Comparison of ENCODE assay signal across 8 mouse cellular contexts in genomic region chr11:71749671-71750070, GRCm38 (mm10). TPM values are rescaled to one million over a fixed set of nuclear protein-coding genes. Genes with fewer than 3 reads are reported as not detected.
A peak's percentile ranks its signal among the peaks of the same experiment; 100 is the strongest.
DNase-seq lines count a peak whose midpoint lies in the region; ATAC-seq and TF ChIP-seq lines count a peak whose summit lies in the region.

Gene Wscd1 (plus strand): TSS chr11:71749920.

- peaks cover 1% of the 10 kb centered on the region; the same call in 1 of the 2 replicates for H3K4me1 ChIP-seq in erythroblast, embryonic 14.5 days (ENCODE audit: control insufficient read depth)
- peaks cover 15% of the 10 kb centered on the region for H3K4me1 ChIP-seq in E14TG2a.4 (replicated peaks; ENCODE audit: low read depth, low read length)
- H3K4me1 ChIP-seq in embryonic facial prominence, embryonic 12.5 days, result peaks cover 6% of the 10 kb centered on the region; the same call in 1 of the 2 replicates
- no peaks in the 10 kb centered on the region for H3K4me1 ChIP-seq in intestine, embryonic 14.5 days (replicated peaks; ENCODE audit: control insufficient read depth, insufficient read depth, low read length)
- 0 out of 2 replicates have a peak, but pooled peaks cover 4% of the 10 kb centered on the region for H3K4me1 ChIP-seq in liver, embryonic 15.5 days (replicated peaks)

- no peak for TF ChIP-seq CTCF in E14TG2a.4 (conservative IDR thresholded peaks at IDR 0.05; ENCODE audit: low read length)

- no peaks in the 10 kb centered on the region for H3K36me3 ChIP-seq in erythroblast, embryonic 14.5 days (ENCODE audit: control insufficient read depth)
- H3K36me3 ChIP-seq in E14TG2a.4 (ENCODE audit: insufficient read depth, low read length), result no peaks in the 10 kb centered on the region
- no peaks in the 10 kb centered on the region for H3K36me3 ChIP-seq in embryonic facial prominence, embryonic 12.5 days
- H3K36me3 ChIP-seq in intestine, embryonic 14.5 days (ENCODE audit: control insufficient read depth, insufficient read depth, low read length), result no peaks in the 10 kb centered on the region
- no peaks in the 10 kb centered on the region for H3K36me3 ChIP-seq in liver, embryonic 15.5 days (replicated peaks)

- H3K4me3 ChIP-seq in erythroblast, embryonic 14.5 days (replicated peaks), result peak within 1 kb of the TSS; percentile 21
- peak within 1 kb of the TSS; percentile 87 for H3K4me3 ChIP-seq in E14TG2a.4 (replicated peaks; ENCODE audit: low read length)
- H3K4me3 ChIP-seq in embryonic facial prominence, embryonic 12.5 days, result peak within 1 kb of the TSS; percentile 59
- H3K4me3 ChIP-seq in intestine, embryonic 14.5 days (ENCODE audit: low read depth, low read length), result peak within 1 kb of the TSS; percentile 51
- peak within 1 kb of the TSS; percentile 31 for H3K4me3 ChIP-seq in liver, embryonic 15.5 days (replicated peaks)

- no peaks in the 10 kb centered on the region for H3K9me3 ChIP-seq in erythroblast, embryonic 14.5 days (ENCODE audit: control insufficient read depth, low read length)
- peaks cover 8% of the 10 kb centered on the region for H3K9me3 ChIP-seq in E14TG2a.4 (ENCODE audit: low read length)
- no peaks in the 10 kb centered on the region for H3K9me3 ChIP-seq in embryonic facial prominence, embryonic 12.5 days
- no peaks in the 10 kb centered on the region for H3K9me3 ChIP-seq in intestine, embryonic 14.5 days (ENCODE audit: control insufficient read depth, low read length)
- no peaks in the 10 kb centered on the region for H3K9me3 ChIP-seq in liver, embryonic 15.5 days (replicated peaks)

- WGBS in embryonic facial prominence, embryonic 12.5 days, result 11% methylated on average over 5 of the region's 5 CpGs
- WGBS in intestine, embryonic 14.5 days, result 13% methylated on average over 5 of the region's 5 CpGs
- WGBS in liver, embryonic 15.5 days (ENCODE audit: insufficient replicate concordance), result 27% methylated on average over 5 of the region's 5 CpGs

- no peak for ATAC-seq in erythroblast, adult 5-6 weeks (replicated peaks; ENCODE audit: low FRiP score, poor library complexity, severe bottlenecking)
- ATAC-seq in embryonic facial prominence, embryonic 12.5 days (ENCODE audit: insufficient number of reproducible peaks, insufficient read depth, low FRiP score, low TSS enrichment), result no peak
- ATAC-seq in intestine, embryonic 14.5 days (replicated peaks; ENCODE audit: low FRiP score, low TSS enrichment, low read depth), result 0 out of 2 replicates have a peak, but pooled peaks have one; percentile 50
- no peak for ATAC-seq in liver, embryonic 15.5 days (ENCODE audit: insufficient read depth)

- H3K9ac ChIP-seq in embryonic facial prominence, embryonic 12.5 days, result peak within 1 kb of the TSS; percentile 60; the same call in 1 of the 2 replicates
- peak within 1 kb of the TSS; percentile 34; the same call in 1 of the 2 replicates for H3K9ac ChIP-seq in intestine, embryonic 14.5 days (ENCODE audit: low read length)
- H3K9ac ChIP-seq in liver, embryonic 15.5 days, result no peak within 1 kb of the TSS

- no peak for DNase-seq in intestine, embryonic 14.5 days (ENCODE audit: low spot score)
- peak; percentile 34 to 48 for DNase-seq in thymus, adult 18-20 months
- DNase-seq in urinary bladder, postnatal 4 days (ENCODE audit: low spot score in 2 of 2), result no peak

- H3K27ac ChIP-seq in embryonic facial prominence, embryonic 12.5 days, result no peak within 1 kb of the TSS
- H3K27ac ChIP-seq in intestine, embryonic 14.5 days (ENCODE audit: low read depth), result no peak within 1 kb of the TSS
- no peak within 1 kb of the TSS for H3K27ac ChIP-seq in liver, embryonic 15.5 days (replicated peaks)

- H3K4me2 ChIP-seq in embryonic facial prominence, embryonic 12.5 days (replicated peaks), result peak within 1 kb of the TSS; percentile 97
- peak within 1 kb of the TSS; percentile 80 for H3K4me2 ChIP-seq in intestine, embryonic 14.5 days (ENCODE audit: low read length)
- peak within 1 kb of the TSS; percentile 56 for H3K4me2 ChIP-seq in liver, embryonic 15.5 days

- peaks cover 35% of the 10 kb centered on the region for H3K27me3 ChIP-seq in erythroblast, embryonic 14.5 days (ENCODE audit: control insufficient read depth)
- peaks cover 58% of the 10 kb centered on the region for H3K27me3 ChIP-seq in E14TG2a.4 (ENCODE audit: insufficient read depth, low read length)
- H3K27me3 ChIP-seq in embryonic facial prominence, embryonic 12.5 days, result peaks cover 46% of the 10 kb centered on the region
- H3K27me3 ChIP-seq in intestine, embryonic 14.5 days (replicated peaks; ENCODE audit: control insufficient read depth, insufficient read depth, low read length), result peaks cover 40% of the 10 kb centered on the region
- peaks cover 39% of the 10 kb centered on the region for H3K27me3 ChIP-seq in liver, embryonic 15.5 days

RNA-seq across cellular contexts. Expression of gene Wscd1, which starts in this region (rescaled TPM):
- polyA plus RNA-seq in erythroblast, embryonic 14.5 days (2012), result 0.05 TPM in 1 of 2 replicates, not detected in the other
- not detected in 2 replicates for total RNA-seq in erythroblast, adult 5-6 weeks (2015; ENCODE audit: low replicate concordance)
- total RNA-seq in erythroblast, adult 5-6 weeks (2017; ENCODE audit: low replicate concordance), result not detected in 2 replicates
- polyA plus RNA-seq in embryonic facial prominence, embryonic 12.5 days (2016; fragmentation: Nextera tagmentation; extraction: Ambion mirVana), result 7.2 and 8.9 TPM in 2 replicates
- polyA plus RNA-seq in intestine, embryonic 14.5 days (2014; fragmentation: Nextera tagmentation; extraction: Ambion mirVana), result 3.3 and 3.6 TPM in 2 replicates
- polyA plus RNA-seq in liver, embryonic 15.5 days (2015; fragmentation: Nextera tagmentation; extraction: Ambion mirVana), result 0.26 and 0.33 TPM in 2 replicates

Comparison
In these comparisons a context has a peak if more than half of its experiments do, and no peak if none do; other contexts are left out.
1. H3K4me3 ChIP-seq: peak in every context shown above with its lines; median percentile 87 in E14TG2a.4; 59 in embryonic facial prominence, embryonic 12.5 days; 51 in intestine, embryonic 14.5 days; 31 in liver, embryonic 15.5 days; 21 in erythroblast, embryonic 14.5 days.
2. DNase-seq: peak in thymus, adult 18-20 months (2 of 2); none in intestine, embryonic 14.5 days (single experiment) and urinary bladder, postnatal 4 days (0 of 2).
3. Peak in every context shown above with its lines, with median percentiles within 50 percentile points of each other: H3K4me2 ChIP-seq.